Mouse (Mus musculus) left cerebral cortex, postnatal 14 days (tissue): ENCODE data around the gene Rmi2. TPM values are rescaled to one million over a fixed set of nuclear protein-coding genes. Genes with fewer than 3 reads are reported as not detected.

Experiments used
- DNase-seq, 2 experiments: peaks; one replicate each; pipeline ENCODE4 v3.0.0; 2021 to 2022; ENCODE audit warnings: low spot score in 2 of 2, mixed read lengths in 1 of 2
- intact Hi-C: fragments of 180-260 bp; cut with DNase I; formaldehyde crosslinking; loops from one replicate; pipeline ENCODE4 v1.15.1; 2025
- total RNA-seq, 2 experiments: library from RNA; stranded (reverse); gene quantifications; 2 replicates each; pipeline ENCODE4 v1.2.3; 2021

Gene Rmi2
- total RNA-seq, 2 experiments from 2014 or later = 0.19 to 0.40 TPM

GRCm38 (mm10) chr16:10821387-10821786 lies 13.5 kb upstream of the Rmi2 start:
- no peak for DNase-seq

GRCm38 (mm10) chr16:10824536-10824935 lies 10.3 kb upstream of the Rmi2 start:
- intact Hi-C loops = no loop called here
- DNase-seq = no peak

More at GRCm38 (mm10) chr16:10821387-10821786, 13.5 kb upstream of the Rmi2 start:
- intact Hi-C loops = no loop called here

- DNase-seq = no peak
- intact Hi-C loops = no loop called here
These were observed 9.0 kb upstream of the Rmi2 start for GRCm38 (mm10) chr16:10825840-10826239.

GRCm38 (mm10) chr16:10827269-10827668 lies 7.6 kb upstream of the Rmi2 start:
- intact Hi-C loops = no loop called here
- DNase-seq = no peak

- no peak for DNase-seq
- intact Hi-C loops = no loop called here
These were observed 6.9 kb upstream of the Rmi2 start for GRCm38 (mm10) chr16:10827766-10828460.

GRCm38 (mm10) chr16:10828461-10828805 lies 6.4 kb upstream of the Rmi2 start:
- intact Hi-C loops = no loop called here
- DNase-seq = no peak

GRCm38 (mm10) chr16:10834542-10834910 lies 333 bp upstream of the Rmi2 start:
- intact Hi-C loops = no loop called here
- DNase-seq = no peak

GRCm38 (mm10) chr16:10836388-10836787 lies 1.5 kb downstream of the Rmi2 start:
- no peak for DNase-seq
- intact Hi-C loops = loop anchor here (5.0 kb wide), 1 partner anchor 49 kb away; the partner anchor contains the start of genes Socs1 and Tnp2

- intact Hi-C loops = loop anchor here (5.0 kb wide), 1 partner anchor 50 kb away; the partner anchor contains the start of genes Socs1 and Tnp2
- no peak for DNase-seq
These were observed 2.4 kb downstream of the Rmi2 start for GRCm38 (mm10) chr16:10837250-10837649.

GRCm38 (mm10) chr16:10837903-10838302 lies 3.0 kb downstream of the Rmi2 start:
- DNase-seq = no peak
- intact Hi-C loops = loop anchor here (5.0 kb wide), 1 partner anchor 51 kb away; the partner anchor contains the start of genes Socs1 and Tnp2

- DNase-seq = no peak
- intact Hi-C loops = loop anchor here (5.0 kb wide), 1 partner anchor 51 kb away; the partner anchor contains the start of genes Socs1 and Tnp2
These were observed 3.8 kb downstream of the Rmi2 start for GRCm38 (mm10) chr16:10838487-10839245.

- DNase-seq = no peak
- intact Hi-C loops = loop anchor here (10.0 kb wide), 1 partner anchor 175 kb away; no protein-coding TSS in a partner anchor
These were observed 5.2 kb downstream of the Rmi2 start for GRCm38 (mm10) chr16:10840018-10840417.

- no peak for DNase-seq
- intact Hi-C loops = loop anchor here (10.0 kb wide), 1 partner anchor 178 kb away; no protein-coding TSS in a partner anchor
These were observed 7.5 kb downstream of the Rmi2 start for GRCm38 (mm10) chr16:10842282-10842855.

GRCm38 (mm10) chr16:10843486-10844318 lies 8.8 kb downstream of the Rmi2 start:
- intact Hi-C loops = loop anchor here (10.0 kb wide), 1 partner anchor 179 kb away; no protein-coding TSS in a partner anchor
- peak in 1 of 2 experiments; percentile 19 for DNase-seq

- intact Hi-C loops = loop anchor here (10.0 kb wide), 1 partner anchor 179 kb away; no protein-coding TSS in a partner anchor
- DNase-seq = no peak
These were observed 9.4 kb downstream of the Rmi2 start for GRCm38 (mm10) chr16:10844319-10844670.

GRCm38 (mm10) chr16:10845952-10846351 lies 11.1 kb downstream of the Rmi2 start:
- intact Hi-C loops = loop anchor here (5.0 to 10.0 kb wide), 2 partner anchors 181 to 274 kb away; no protein-coding TSS in a partner anchor
- DNase-seq = no peak

GRCm38 (mm10) chr16:10846503-10846902 lies 11.6 kb downstream of the Rmi2 start:
- intact Hi-C loops = loop anchor here (5.0 to 10.0 kb wide), 2 partner anchors 182 to 274 kb away; no protein-coding TSS in a partner anchor

GRCm38 (mm10) chr16:10849965-10850861 lies 15.4 kb downstream of the Rmi2 start:
- peak in 1 of 2 experiments; percentile 50 for DNase-seq
- intact Hi-C loops = loop anchor here (5.0 to 10.0 kb wide), 2 partner anchors 185 to 278 kb away; no protein-coding TSS in a partner anchor

More at GRCm38 (mm10) chr16:10846503-10846902, 11.6 kb downstream of the Rmi2 start:
- DNase-seq = peak; percentile 59 to 62
